Mouse (Mus musculus) embryonic facial prominence, embryonic 10.5 days (tissue): ENCODE measurements around the gene Gng7. TPM values are rescaled to one million over a fixed set of nuclear protein-coding genes. Genes with fewer than 3 reads are reported as not detected.

Experiments used
- DNase-seq: peaks from one replicate; pipeline ENCODE4 v3.0.0-alpha.2; 2017; ENCODE audit warnings: low spot score
- H3K27ac ChIP-seq: fragments of 300-500 bp; sonication (generic); replicated peaks from 2 replicates; pipeline ENCODE4 v1.5.1; 2016; ENCODE audit warnings: mild to moderate bottlenecking
- H3K27me3 ChIP-seq: fragments of 300-500 bp; sonication (generic); replicated peaks from 2 replicates; pipeline ENCODE4 v1.6.1; 2016; ENCODE audit warnings: low read depth, mild to moderate bottlenecking; ENCODE audit not compliant: poor library complexity, severe bottlenecking
- H3K36me3 ChIP-seq: fragments of 300-500 bp; sonication (generic); replicated peaks from 2 replicates; pipeline ENCODE4 v1.6.1; 2016; ENCODE audit warnings: mild to moderate bottlenecking, moderate library complexity
- H3K4me1 ChIP-seq: fragments of 300-500 bp; sonication (generic); 2 replicates; pipeline ENCODE4 v1.6.1; 2016
- H3K4me3 ChIP-seq: fragments of 300-500 bp; sonication (generic); 2 replicates; pipeline ENCODE4 v1.5.1; 2016; ENCODE audit warnings: mild to moderate bottlenecking, moderate library complexity
- H3K9me3 ChIP-seq: fragments of 300-500 bp; sonication (generic); 2 replicates; pipeline ENCODE4 v1.6.1; 2016; ENCODE audit warnings: mild to moderate bottlenecking
- WGBS: fragments of 180-500 bp; shearing (Covaris S2); methylation state at CpG from one replicate; pipeline ENCODE4 v1.1.7; 2016; 5-methylcytosine and 5-hydroxymethylcytosine counted together
- polyA plus RNA-seq: library from polyadenylated mRNA; unstranded; fragments of >200 nt; fragmentation: Nextera tagmentation; extraction: Ambion mirVana; gene quantifications from 2 replicates; pipeline ENCODE4 v1.2.1, GENCODE M21; 2016

Gene Gng7
- polyA plus RNA-seq, 1 experiment from 2014 or later: 6.7 TPM

- H3K9me3 ChIP-seq: no peaks in the 10 kb centered on the region
- peaks cover 8% of the 10 kb centered on the region; the same call in 1 of the 2 replicates for H3K27me3 ChIP-seq
- peaks cover 86% of the 10 kb centered on the region for H3K36me3 ChIP-seq
- 91% methylated on average over 9 of the region's 9 CpGs for whole genome bisulfite sequencing
- H3K4me1 ChIP-seq: peaks cover 26% of the 10 kb centered on the region
- DNase-seq: no peak
- no peak overlapping the region for H3K27ac ChIP-seq
- H3K4me3 ChIP-seq: peak overlapping the region; percentile 94; the same call in 1 of the 2 replicates
Observed at GRCm38 (mm10) chr10:80902273-80902940, 112.3 kb downstream of the Gng7 start.

- Histone ChIP-seq H3K4me1 (peaks cover 31% of the 10 kb centered on the region), H3K9me3 (no peaks in the 10 kb centered on the region), H3K36me3 (peaks cover 81% of the 10 kb centered on the region), H3K4me3 (peak overlapping the region; percentile 94), H3K27me3 (peaks cover 8% of the 10 kb centered on the region; the same call in 1 of the 2 replicates), H3K27ac (peak overlapping the region; percentile 54)
- WGBS: 88% methylated on average over 19 of the region's 19 CpGs
- DNase-seq: no peak
Observed at GRCm38 (mm10) chr10:80901409-80902272, 113.1 kb downstream of the Gng7 start.

- no peaks in the 10 kb centered on the region for H3K9me3 ChIP-seq
- peak within 1 kb of the TSS; percentile 94 for H3K4me3 ChIP-seq
- peak; percentile 98 for DNase-seq
- whole genome bisulfite sequencing: under 1% methylated on average over 72 of the region's 72 CpGs
- peak within 1 kb of the TSS; percentile 93 for H3K27ac ChIP-seq
- H3K36me3 ChIP-seq: peaks cover 71% of the 10 kb centered on the region
- peaks cover 8% of the 10 kb centered on the region; the same call in 1 of the 2 replicates for H3K27me3 ChIP-seq
- peaks cover 31% of the 10 kb centered on the region for H3K4me1 ChIP-seq
Observed at GRCm38 (mm10) chr10:80900318-80901247, 114.2 kb downstream of the Gng7 start, which contains the start of gene Timm13. Gene Timm13 (minus strand): TSS chr10:80900969.

GRCm38 (mm10) chr10:80899591-80900317, 115.0 kb downstream of the Gng7 start:
- Histone ChIP-seq H3K4me3 (peak overlapping the region; percentile 94), H3K9me3 (no peaks in the 10 kb centered on the region), H3K4me1 (peaks cover 31% of the 10 kb centered on the region), H3K27ac (peak overlapping the region; percentile 93), H3K27me3 (peaks cover 8% of the 10 kb centered on the region; the same call in 1 of the 2 replicates), H3K36me3 (peaks cover 62% of the 10 kb centered on the region)
- no peak for DNase-seq
- 14% methylated on average over 25 of the region's 25 CpGs for WGBS

GRCm38 (mm10) chr10:80899074-80899473, 115.7 kb downstream of the Gng7 start:
- Histone ChIP-seq H3K4me3 (peak overlapping the region; percentile 94), H3K36me3 (peaks cover 55% of the 10 kb centered on the region), H3K9me3 (no peaks in the 10 kb centered on the region), H3K27me3 (peaks cover 8% of the 10 kb centered on the region; the same call in 1 of the 2 replicates), H3K27ac (no peak overlapping the region), H3K4me1 (peaks cover 31% of the 10 kb centered on the region)
- no peak for DNase-seq
- 89% methylated on average over 8 of the region's 8 CpGs for WGBS

Other genes with a start within 250 kb of the Gng7 start
- gene Sf3a2, start 216.7 kb downstream of the Gng7 start, polyA plus RNA-seq: 114 and 127 TPM in 2 replicates
- gene Plekhj1, start 216.3 kb downstream of the Gng7 start, polyA plus RNA-seq: 181 and 184 TPM in 2 replicates
- gene Amh, start 209.7 kb downstream of the Gng7 start, polyA plus RNA-seq: 0.11 and 0.17 TPM in 2 replicates
- 0.26 and 0.52 TPM in 2 replicates for gene Jsrp1, start 201.4 kb downstream of the Gng7 start, polyA plus RNA-seq
- gene Oaz1, start 188.3 kb downstream of the Gng7 start, polyA plus RNA-seq: 2,205 and 2,316 TPM in 2 replicates
- 1.3 and 1.6 TPM in 2 replicates for gene Lingo3, start 170.9 kb downstream of the Gng7 start, polyA plus RNA-seq
- gene Lsm7, start 159.7 kb downstream of the Gng7 start, polyA plus RNA-seq: 364 TPM in 2 replicates
- 45.2 and 45.3 TPM in 2 replicates for gene Sppl2b, start 159.7 kb downstream of the Gng7 start, polyA plus RNA-seq
- gene Tmprss9, start 143.1 kb downstream of the Gng7 start, polyA plus RNA-seq: 0.06 and 0.10 TPM in 2 replicates
- 349 and 359 TPM in 2 replicates for gene Timm13, start 114.0 kb downstream of the Gng7 start, polyA plus RNA-seq
- gene Lmnb2, start 96.7 kb downstream of the Gng7 start, polyA plus RNA-seq: 82.7 and 83.1 TPM in 2 replicates
- 6.5 and 6.8 TPM in 2 replicates for gene Gadd45b, start 84.9 kb downstream of the Gng7 start, polyA plus RNA-seq
- 1.4 and 1.9 TPM in 2 replicates for gene Diras1, start 10.7 kb upstream of the Gng7 start, polyA plus RNA-seq
- gene Slc39a3, start 22.5 kb upstream of the Gng7 start, polyA plus RNA-seq: 14.0 and 16.9 TPM in 2 replicates
- 289 and 290 TPM in 2 replicates for gene Sgta, start 45.2 kb upstream of the Gng7 start, polyA plus RNA-seq
- 102 and 109 TPM in 2 replicates for gene Thop1, start 55.1 kb upstream of the Gng7 start, polyA plus RNA-seq
- gene Creb3l3, start 83.9 kb upstream of the Gng7 start, polyA plus RNA-seq: 0.60 TPM in 1 of 2 replicates, not detected in the other
- gene Map2k2, start 91.0 kb upstream of the Gng7 start, polyA plus RNA-seq: 222 and 225 TPM in 2 replicates
- 10.4 and 11.7 TPM in 2 replicates for gene Zbtb7a, start 120.3 kb upstream of the Gng7 start, polyA plus RNA-seq
- 62.2 and 66.3 TPM in 2 replicates for gene Pias4, start 153.0 kb upstream of the Gng7 start, polyA plus RNA-seq
- 564 and 572 TPM in 2 replicates for gene Eef2, start 161.7 kb upstream of the Gng7 start, polyA plus RNA-seq
- 51.5 and 53.2 TPM in 2 replicates for gene Dapk3, start 168.1 kb upstream of the Gng7 start, polyA plus RNA-seq
- not detected in 2 replicates for gene 4930442H23Rik, start 168.9 kb upstream of the Gng7 start, polyA plus RNA-seq
- not detected in 2 replicates for gene Nmrk2, start 187.1 kb upstream of the Gng7 start, polyA plus RNA-seq
- 2.5 and 3.6 TPM in 2 replicates for gene Atcay, start 215.9 kb upstream of the Gng7 start, polyA plus RNA-seq
- 3.5 and 4.6 TPM in 2 replicates for gene Zfr2, start 218.2 kb upstream of the Gng7 start, polyA plus RNA-seq
- 3.6 and 3.7 TPM in 2 replicates for gene Matk, start 238.0 kb upstream of the Gng7 start, polyA plus RNA-seq